Mouse (Mus musculus) kidney, embryonic 16.5 days (tissue): ENCODE data around the gene Dstn. TPM values are rescaled to one million over a fixed set of nuclear protein-coding genes. Genes with fewer than 3 reads are reported as not detected.

ENCODE experiments used
- ATAC-seq: fragments of 200-750 bp; cut with Nextera tagmentation; 2 replicates; pipeline ENCODE4 v1.8.0; 2017; ENCODE audit warnings: moderate TSS enrichment; ENCODE audit not compliant: low FRiP score, low TSS enrichment
- H3K27ac ChIP-seq: fragments of 300-500 bp; sonication (generic); 2 replicates; pipeline ENCODE4 v1.5.1; 2014; ENCODE audit warnings: low read length
- H3K27me3 ChIP-seq: fragments of 300-500 bp; sonication (generic); 2 replicates; pipeline ENCODE4 v1.6.1; 2014; ENCODE audit warnings: low read length, control low read depth, mixed read lengths; ENCODE audit not compliant: insufficient read depth
- H3K36me3 ChIP-seq: fragments of 300-500 bp; sonication (generic); 2 replicates; pipeline ENCODE4 v1.6.1; 2014; ENCODE audit warnings: low read length, control low read depth, mixed read lengths; ENCODE audit not compliant: insufficient read depth
- H3K4me1 ChIP-seq: fragments of 300-500 bp; sonication (generic); 2 replicates; pipeline ENCODE4 v1.6.1; 2014; ENCODE audit warnings: low read length, control low read depth, mixed read lengths; ENCODE audit not compliant: insufficient read depth
- H3K4me2 ChIP-seq: fragments of 300-500 bp; sonication (generic); replicated peaks from 2 replicates; pipeline ENCODE4 v1.6.1; 2014; ENCODE audit warnings: low read depth, low read length
- H3K4me3 ChIP-seq: fragments of 300-500 bp; sonication (generic); 2 replicates; pipeline ENCODE4 v1.5.1; 2014; ENCODE audit warnings: mild to moderate bottlenecking, low read length
- H3K9ac ChIP-seq: fragments of 300-500 bp; sonication (generic); replicated peaks from 2 replicates; pipeline ENCODE4 v1.6.1; 2014; ENCODE audit warnings: low read length
- H3K9me3 ChIP-seq: fragments of 300-500 bp; sonication (generic); 2 replicates; pipeline ENCODE4 v1.6.1; 2016; ENCODE audit warnings: low read length, control low read depth
- WGBS: fragments of 180-500 bp; shearing (Covaris S2); extraction: QIAGEN DNeasy Blood & Tissue Kit; methylation state at CpG from one replicate; pipeline ENCODE4 v1.1.7; 2014; 5-methylcytosine and 5-hydroxymethylcytosine counted together
- polyA plus RNA-seq: library from polyadenylated mRNA; unstranded; fragments of >200 nt; fragmentation: Nextera tagmentation; extraction: Ambion mirVana; gene quantifications from 2 replicates; pipeline ENCODE4 v1.2.1, GENCODE M21; 2015

Dstn gene
- polyA plus RNA-seq, 1 experiment from 2014 or later = 471 TPM

GRCm38 (mm10) chr2:143971887-143972286 lies 56.8 kb downstream of the Dstn start:
- no peak overlapping the region for H3K4me2 ChIP-seq
- H3K27ac ChIP-seq = no peak overlapping the region
- H3K36me3 ChIP-seq = peaks cover 65% of the 10 kb centered on the region
- no peak overlapping the region for H3K9ac ChIP-seq
- 75% methylated on average over 2 of the region's 2 CpGs for WGBS
- no peak overlapping the region for H3K4me3 ChIP-seq
- H3K27me3 ChIP-seq = no peaks in the 10 kb centered on the region
- H3K4me1 ChIP-seq = no peaks in the 10 kb centered on the region
- no peaks in the 10 kb centered on the region for H3K9me3 ChIP-seq
- no peak for ATAC-seq

- Histone ChIP-seq H3K9ac (no peak overlapping the region), H3K36me3 (peaks cover 53% of the 10 kb centered on the region), H3K27me3 (no peaks in the 10 kb centered on the region), H3K4me2 (no peak overlapping the region), H3K27ac (no peak overlapping the region), H3K4me3 (no peak overlapping the region), H3K4me1 (no peaks in the 10 kb centered on the region), H3K9me3 (no peaks in the 10 kb centered on the region)
- WGBS = 92% methylated on average over 7 of the region's 7 CpGs
- no peak for ATAC-seq
These were observed 58.0 kb downstream of the Dstn start for GRCm38 (mm10) chr2:143973161-143973560.

GRCm38 (mm10) chr2:143975146-143975649 lies 60.1 kb downstream of the Dstn start:
- Histone ChIP-seq H3K27ac (no peak overlapping the region), H3K36me3 (peaks cover 34% of the 10 kb centered on the region), H3K4me1 (no peaks in the 10 kb centered on the region), H3K27me3 (no peaks in the 10 kb centered on the region), H3K4me3 (no peak overlapping the region), H3K4me2 (no peak overlapping the region), H3K9me3 (no peaks in the 10 kb centered on the region), H3K9ac (no peak overlapping the region)
- 92% methylated on average over 5 of the region's 5 CpGs for whole genome bisulfite sequencing
- ATAC-seq = no peak

GRCm38 (mm10) chr2:143978444-143979147 lies 63.5 kb downstream of the Dstn start:
- Histone ChIP-seq H3K27ac (no peak overlapping the region), H3K4me1 (no peaks in the 10 kb centered on the region), H3K27me3 (no peaks in the 10 kb centered on the region), H3K36me3 (peaks cover 7% of the 10 kb centered on the region; the same call in 1 of the 2 replicates), H3K9ac (no peak overlapping the region), H3K4me3 (no peak overlapping the region), H3K4me2 (no peak overlapping the region), H3K9me3 (no peaks in the 10 kb centered on the region)
- 89% methylated on average over 8 of the region's 8 CpGs for WGBS
- no peak for ATAC-seq

DNA sequence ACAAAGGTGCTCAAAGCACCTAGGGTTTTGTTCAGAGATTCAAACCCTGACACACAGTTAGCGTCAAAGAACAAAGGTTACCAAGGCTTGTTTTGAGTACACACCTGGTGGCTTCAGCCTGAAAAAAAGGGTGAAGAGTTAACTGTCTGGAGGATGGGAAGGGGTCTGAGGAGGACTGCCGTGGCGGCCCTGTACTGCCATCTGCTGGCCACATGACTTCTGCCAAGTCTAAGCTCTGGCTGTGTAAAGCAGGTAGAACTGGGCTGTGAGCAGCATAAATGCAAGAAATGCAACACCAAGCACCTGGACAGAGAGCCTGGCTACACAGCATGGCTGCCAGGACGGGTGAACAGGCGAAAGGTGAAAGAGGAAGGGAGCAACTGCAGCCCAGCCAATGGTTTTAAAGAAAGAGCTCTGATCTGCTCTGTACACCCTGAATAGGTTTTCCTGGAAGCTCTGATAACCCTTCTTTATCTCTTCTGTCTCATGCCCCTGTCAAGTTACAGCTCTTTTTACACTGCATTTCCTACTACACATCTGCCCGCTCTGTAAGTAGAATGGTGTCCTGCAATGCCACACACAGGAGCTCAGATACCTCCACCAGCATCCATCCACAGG lies 65.8 kb downstream of the Dstn start:
- Histone ChIP-seq H3K9ac (no peak overlapping the region), H3K36me3 (peaks cover 5% of the 10 kb centered on the region; the same call in 1 of the 2 replicates), H3K9me3 (no peaks in the 10 kb centered on the region), H3K4me3 (no peak overlapping the region), H3K27ac (no peak overlapping the region), H3K4me1 (no peaks in the 10 kb centered on the region), H3K4me2 (no peak overlapping the region), H3K27me3 (no peaks in the 10 kb centered on the region)
- ATAC-seq = peak; percentile 82; the same call in 1 of the 2 replicates
- WGBS = 40% methylated on average over 6 of the region's 6 CpGs

GRCm38 (mm10) chr2:143982152-143982551 lies 67.0 kb downstream of the Dstn start:
- H3K36me3 ChIP-seq = peaks cover 5% of the 10 kb centered on the region; the same call in 1 of the 2 replicates

DNA sequence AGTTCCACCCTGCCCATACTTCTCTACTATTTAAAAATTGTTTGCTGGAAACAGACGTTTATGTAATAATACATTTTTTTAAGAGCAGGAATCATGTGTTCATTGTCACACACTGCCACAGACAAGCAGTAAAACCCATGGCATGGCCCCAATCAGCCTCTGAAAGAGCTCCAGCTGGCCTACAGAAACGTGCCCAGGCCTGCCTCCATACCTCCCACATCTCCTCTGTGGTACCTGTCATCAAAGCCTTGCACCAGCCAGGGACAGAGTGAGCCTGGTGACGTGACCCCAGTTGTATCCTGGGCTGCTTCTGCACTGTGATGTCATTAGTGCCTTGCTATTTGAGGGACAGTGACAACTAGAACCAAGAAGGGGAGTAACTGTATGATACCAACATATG lies 67.8 kb downstream of the Dstn start:
- Histone ChIP-seq H3K9ac (no peak overlapping the region), H3K9me3 (no peaks in the 10 kb centered on the region), H3K4me1 (no peaks in the 10 kb centered on the region), H3K27ac (no peak overlapping the region), H3K36me3 (peaks cover 9% of the 10 kb centered on the region; the same call in 1 of the 2 replicates), H3K4me3 (no peak overlapping the region), H3K4me2 (no peak overlapping the region), H3K27me3 (no peaks in the 10 kb centered on the region)
- WGBS = 55% methylated on average over 3 of the region's 3 CpGs
- no peak for ATAC-seq

More at GRCm38 (mm10) chr2:143982152-143982551, 67.0 kb downstream of the Dstn start:
- Histone ChIP-seq H3K4me1 (no peaks in the 10 kb centered on the region), H3K9me3 (no peaks in the 10 kb centered on the region), H3K27me3 (no peaks in the 10 kb centered on the region), H3K9ac (no peak overlapping the region), H3K27ac (no peak overlapping the region), H3K4me2 (no peak overlapping the region), H3K4me3 (no peak overlapping the region)
- no peak for ATAC-seq
- 78% methylated on average over 4 of the region's 4 CpGs for WGBS

DNA sequence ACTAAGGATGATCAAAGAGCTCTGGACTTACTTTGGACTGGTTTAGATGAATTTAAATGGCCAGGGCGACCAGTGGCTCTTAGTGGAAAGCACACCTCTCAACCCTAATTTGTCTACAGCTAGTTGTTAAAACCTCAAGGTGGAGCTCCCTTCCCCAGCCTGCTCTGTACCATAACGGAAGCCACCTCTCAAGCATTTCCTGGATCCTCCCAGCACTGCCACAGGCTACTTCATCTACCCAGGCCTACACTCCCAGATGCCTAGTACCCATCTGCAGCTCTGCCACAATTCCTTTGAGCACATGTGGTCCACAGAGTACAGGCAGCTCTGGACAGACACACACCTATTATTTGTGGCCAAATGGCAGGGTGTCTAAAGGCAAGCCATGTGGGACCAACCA lies 68.4 kb downstream of the Dstn start:
- Histone ChIP-seq H3K9ac (no peak overlapping the region), H3K4me1 (no peaks in the 10 kb centered on the region), H3K9me3 (no peaks in the 10 kb centered on the region), H3K36me3 (peaks cover 9% of the 10 kb centered on the region; the same call in 1 of the 2 replicates), H3K4me2 (no peak overlapping the region), H3K27ac (no peak overlapping the region), H3K27me3 (no peaks in the 10 kb centered on the region), H3K4me3 (no peak overlapping the region)
- 57% methylated on average over 2 of the region's 2 CpGs for WGBS
- no peak for ATAC-seq

DNA sequence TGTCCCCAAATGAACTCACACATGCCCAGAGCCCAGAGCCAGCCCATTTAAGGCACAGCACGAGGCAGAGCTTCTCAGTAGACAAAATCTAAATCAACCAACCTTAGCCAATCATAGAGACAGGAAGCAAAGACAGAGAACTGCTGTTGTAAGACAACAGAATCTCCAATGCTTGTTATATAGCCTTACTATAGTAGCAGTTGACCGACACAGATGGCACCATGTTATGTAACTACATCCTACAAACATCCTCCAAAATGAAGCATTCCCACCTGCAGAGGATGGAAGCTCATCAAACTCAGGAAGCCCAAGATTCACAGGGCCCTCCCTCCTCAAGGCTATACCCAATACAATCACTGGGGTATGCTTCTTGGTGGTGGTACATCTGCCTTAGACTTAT lies 72.4 kb downstream of the Dstn start:
- H3K27me3 ChIP-seq = no peaks in the 10 kb centered on the region
- H3K9me3 ChIP-seq = no peaks in the 10 kb centered on the region
- H3K36me3 ChIP-seq = peaks cover 15% of the 10 kb centered on the region
- no peak overlapping the region for H3K27ac ChIP-seq
- H3K9ac ChIP-seq = no peak overlapping the region
- H3K4me2 ChIP-seq = no peak overlapping the region
- peaks cover 18% of the 10 kb centered on the region for H3K4me1 ChIP-seq
- H3K4me3 ChIP-seq = no peak overlapping the region
- WGBS = 66% methylated on average over 2 of the region's 2 CpGs
- no peak for ATAC-seq

DNA sequence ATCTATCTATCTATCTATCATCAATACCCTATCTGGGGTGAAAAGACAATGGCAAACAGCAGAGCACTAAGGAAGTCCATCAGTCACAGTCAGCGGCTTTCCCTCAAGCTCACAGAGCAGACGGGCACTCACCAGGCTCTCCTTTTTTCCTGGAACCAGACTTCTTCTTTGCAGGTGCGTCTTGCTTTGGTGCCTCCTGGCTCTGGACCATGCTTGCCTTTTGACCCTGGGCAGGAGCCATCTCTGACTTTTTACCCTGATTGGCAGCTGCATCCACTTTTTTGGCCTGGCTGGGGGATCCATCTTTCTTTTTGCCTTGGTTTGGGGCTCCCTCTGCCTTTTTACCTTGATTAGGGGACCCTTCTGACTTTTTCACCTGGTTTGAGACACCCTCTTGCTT lies 72.9 kb downstream of the Dstn start:
- Histone ChIP-seq H3K36me3 (peaks cover 15% of the 10 kb centered on the region), H3K4me3 (no peak overlapping the region), H3K9me3 (no peaks in the 10 kb centered on the region), H3K4me2 (no peak overlapping the region), H3K27me3 (no peaks in the 10 kb centered on the region), H3K4me1 (peaks cover 18% of the 10 kb centered on the region), H3K9ac (no peak overlapping the region), H3K27ac (no peak overlapping the region)
- 81% methylated on average over 3 of the region's 3 CpGs for WGBS
- ATAC-seq = no peak
